Mouse (Mus musculus) left cerebral cortex, adult 18-20 months (tissue): ENCODE data around the gene Plxna3. TPM values are rescaled to one million over a fixed set of nuclear protein-coding genes. Genes with fewer than 3 reads are reported as not detected.

Experiments used
- DNase-seq, 2 experiments: peaks; one replicate each; pipeline ENCODE4 v3.0.0; 2021 to 2022; ENCODE audit warnings: low spot score in 2 of 2, mixed read lengths in 1 of 2
- microRNA-seq, 2 experiments: library from miRNA; unstranded; fragments of <30 nt; microRNA quantifications; one replicate each; pipeline ENCODE4 v1.2.0; 2021
- total RNA-seq, 2 experiments: library from RNA; stranded (reverse); gene quantifications; 2 replicates each; pipeline ENCODE4 v1.2.3; 2021

Gene Plxna3
- total RNA-seq, 2 experiments from 2014 or later = 22.7 to 24.6 TPM

DNA sequence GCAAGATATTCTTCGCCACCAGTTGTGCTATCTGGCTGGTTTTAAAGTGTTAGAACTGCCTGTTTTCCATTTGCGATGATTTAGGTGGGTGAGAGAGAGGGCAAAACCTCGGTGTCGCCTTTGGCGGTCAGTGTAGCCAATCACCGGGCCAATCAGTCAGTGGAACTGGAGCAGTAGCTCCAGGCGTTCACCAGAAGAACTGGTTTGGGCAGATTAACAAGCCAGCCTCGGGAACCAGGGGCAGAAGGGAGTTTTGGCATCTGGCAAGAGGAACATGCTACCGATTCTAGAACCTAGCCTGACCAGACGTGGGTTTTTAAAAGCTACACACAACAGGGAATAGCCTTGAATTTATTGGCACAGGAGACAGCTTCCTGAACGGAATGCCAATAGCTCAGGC is 30.3 kb downstream of the Plxna3 start:
- DNase-seq = no peak

DNA sequence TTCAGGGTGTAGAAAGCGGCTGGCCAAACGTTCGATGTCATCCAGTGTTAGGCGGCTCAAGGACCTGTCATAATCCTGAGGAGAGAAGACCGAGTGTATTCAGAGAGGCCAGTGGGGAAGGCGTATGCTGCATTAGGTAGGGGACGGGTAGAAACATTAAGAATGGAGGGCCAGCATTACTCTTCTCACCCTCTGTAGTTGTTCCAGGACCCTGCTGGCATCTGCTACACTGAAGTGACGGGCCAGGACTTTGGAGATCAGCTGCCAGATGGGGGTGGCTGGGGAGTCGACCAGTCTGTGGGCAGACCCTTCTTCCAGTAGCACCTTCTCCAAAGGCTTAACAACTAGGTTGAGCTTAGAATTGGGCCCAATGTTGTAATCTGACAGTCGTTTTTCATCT is 38.6 kb downstream of the Plxna3 start:
- no peak for DNase-seq

DNA sequence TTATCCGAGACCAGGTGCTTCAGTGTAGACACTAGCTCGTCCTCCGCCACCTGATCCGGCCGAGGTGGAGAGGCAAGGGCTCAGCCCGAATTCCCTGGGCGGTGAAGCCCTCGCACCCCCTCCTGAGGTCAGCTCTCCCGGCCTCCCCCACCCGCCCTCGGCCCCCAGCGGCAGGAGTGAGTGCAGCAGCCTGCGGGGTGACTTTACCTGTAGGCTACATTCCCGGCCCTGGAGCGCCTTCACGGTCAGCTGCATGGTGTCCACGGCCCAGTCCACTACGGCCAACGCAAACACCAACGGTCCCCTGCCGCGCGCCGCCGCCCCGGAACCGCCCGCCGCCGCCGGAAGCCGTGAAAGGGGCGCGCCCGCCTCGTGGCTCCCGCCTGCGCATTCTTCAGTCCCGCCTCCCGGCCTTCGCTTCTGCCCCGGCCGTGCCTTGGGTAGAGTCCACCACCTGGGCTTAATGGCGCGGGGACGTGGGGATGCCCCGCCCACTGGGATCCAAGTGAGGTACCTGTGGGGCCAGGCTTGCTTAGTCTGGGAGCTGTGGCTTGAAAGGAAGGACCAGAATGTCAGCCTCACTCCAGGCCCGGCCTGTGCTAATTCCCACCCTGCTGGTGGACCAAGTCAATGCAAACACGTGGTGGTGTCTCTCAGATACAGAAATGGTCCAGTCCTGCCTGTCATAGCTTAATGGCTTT is 39.5 kb downstream of the Plxna3 start:
- DNase-seq = peak; percentile 49 to 64

DNA sequence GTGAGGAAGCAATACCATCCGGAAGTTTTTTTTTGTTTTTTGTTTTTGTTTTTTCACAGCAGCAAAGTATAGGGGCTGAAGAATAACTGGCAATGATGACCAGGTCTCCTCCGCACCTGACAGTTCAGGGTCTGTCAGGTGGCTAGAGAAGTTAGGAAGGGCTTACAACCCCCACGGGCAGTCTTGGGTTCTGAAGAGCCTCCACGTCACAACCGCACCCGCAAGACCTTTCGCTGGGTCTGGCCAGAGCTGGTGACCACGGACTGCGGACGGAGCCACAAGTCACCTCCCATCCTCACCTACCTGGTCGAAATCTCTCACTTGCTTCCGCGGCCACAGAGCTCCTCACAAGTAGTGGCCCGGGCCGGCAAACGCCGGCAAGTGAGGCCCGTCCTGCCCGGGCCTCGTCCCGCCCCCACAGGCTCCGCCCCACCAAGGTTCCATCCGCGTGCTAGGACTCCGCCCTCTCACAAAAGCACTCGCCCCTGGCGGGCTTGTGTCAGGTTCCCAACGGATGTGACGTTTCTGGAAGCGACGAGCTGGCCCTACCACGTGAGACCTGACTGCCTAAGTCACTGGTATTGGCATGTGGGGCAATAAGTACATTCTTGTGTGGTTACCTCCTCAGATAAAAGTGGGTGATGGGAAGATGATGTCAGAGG is 44.2 kb downstream of the Plxna3 start, which contains the start of the genes Ubl4a and Slc10a3:
Gene Ubl4a (minus strand): TSS at position 331 of the 662 bp plus-strand sequence.
Gene Slc10a3 (minus strand): TSS at position 462 of the 662 bp plus-strand sequence.
- DNase-seq = peak; percentile 71 to 85

DNA sequence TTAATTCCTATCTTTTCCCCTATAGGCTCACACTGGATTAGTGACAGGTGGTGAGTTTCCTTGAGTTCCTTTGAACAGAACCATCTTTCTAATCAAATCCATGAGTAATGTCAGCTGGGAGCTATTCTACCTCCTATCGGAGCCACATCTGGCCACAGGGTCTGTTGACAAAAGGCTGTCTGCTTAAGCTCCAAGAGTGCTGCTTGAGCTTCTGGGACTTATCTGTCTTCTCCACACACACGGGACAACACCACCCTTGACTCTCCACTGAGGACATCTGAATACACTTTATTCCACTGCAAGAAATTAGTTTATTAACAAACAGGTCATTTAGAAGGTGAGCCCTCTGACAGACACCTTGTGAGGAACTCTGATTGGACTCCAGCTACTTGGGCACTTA is 55.6 kb downstream of the Plxna3 start:
- no peak for DNase-seq

DNA sequence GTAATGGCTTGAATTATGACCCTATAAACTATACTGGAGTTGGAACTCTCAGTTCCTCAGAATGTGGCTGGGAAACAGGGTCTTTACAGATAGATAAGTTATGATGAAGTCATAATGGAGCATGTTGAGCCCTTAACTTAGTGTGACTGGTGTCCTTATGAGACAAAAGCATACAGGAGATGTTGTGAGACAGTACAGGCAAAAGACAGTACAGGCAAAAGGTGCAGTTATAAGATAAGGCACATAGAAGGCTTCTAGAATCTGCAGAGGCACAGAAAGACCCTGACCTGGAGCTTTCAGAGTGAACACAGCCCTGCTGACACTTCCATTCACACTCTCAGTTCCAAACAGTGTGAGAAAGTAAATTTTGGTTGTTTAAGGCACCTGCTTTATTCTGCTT is 59.3 kb downstream of the Plxna3 start:
- DNase-seq = no peak

DNA sequence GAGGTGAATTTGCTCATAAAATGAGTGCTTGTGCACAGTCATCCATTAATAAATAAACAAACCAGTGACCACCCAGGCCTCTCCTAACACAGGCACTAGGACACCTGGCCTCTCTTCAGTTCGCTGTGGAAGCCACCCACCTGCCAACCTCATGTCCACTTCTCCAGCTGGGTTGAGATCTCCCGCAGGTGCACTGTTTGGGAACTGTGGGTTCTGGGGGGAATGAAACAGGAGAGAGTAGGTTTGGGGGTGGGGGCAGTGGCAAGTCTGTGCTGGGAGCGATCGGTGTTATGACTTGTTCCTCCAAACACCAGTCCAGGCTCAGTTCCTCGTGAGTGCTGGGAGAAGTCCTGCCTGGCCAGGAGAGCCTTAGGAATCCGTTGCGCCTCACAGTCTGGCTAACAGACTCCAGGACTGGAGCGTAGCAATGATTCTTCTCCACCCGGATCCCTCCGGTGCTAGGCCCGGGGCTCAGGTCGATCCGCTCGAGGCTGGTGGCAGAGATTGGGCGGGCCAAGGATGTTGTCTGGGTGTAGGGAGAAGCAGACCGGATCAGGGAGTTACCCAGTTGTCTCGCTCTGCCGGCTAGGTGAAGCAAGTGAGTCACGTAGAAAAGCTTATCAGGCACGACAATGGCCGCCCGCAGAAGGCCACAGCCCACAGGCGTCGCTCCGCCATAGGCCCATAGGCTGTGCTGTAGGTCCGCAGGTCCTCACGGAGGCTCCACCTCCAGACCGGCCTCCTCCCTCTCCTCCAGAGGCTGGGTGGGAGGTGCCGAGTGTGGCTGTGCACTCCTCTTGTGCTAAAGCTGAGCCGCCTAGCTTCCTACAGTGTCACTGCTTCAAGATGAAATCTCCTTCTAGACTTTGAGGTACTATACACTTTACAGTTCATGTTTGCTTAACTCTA is 63.9 kb downstream of the Plxna3 start, which contains the start of the genes Fam3a and Ikbkg:
Gene Fam3a (minus strand): TSS at position 738 of the 909 bp plus-strand sequence.
Gene Ikbkg (plus strand): TSS at position 756 of the 909 bp plus-strand sequence.
- peak; percentile 68 to 77 for DNase-seq

Small RNA genes within 50 kb of the gene (microRNA-seq; reads per million reads assigned to microRNA genes)
- 0 to 0.21 reads per million in 2 experiments for gene Mir7092

Other genes with a start within 250 kb of the Plxna3 start
- under 1 TPM; 0.60 to 0.70 TPM for gene Opn1mw, start 201.6 kb upstream of the Plxna3 start, total RNA-seq
- gene Mecp2, start 193.7 kb upstream of the Plxna3 start, total RNA-seq = 10 to 100 TPM; 89.6 to 94.8 TPM
- gene Tex28, start 161.2 kb upstream of the Plxna3 start, total RNA-seq = not detected
- gene Tktl1, start 151.8 kb upstream of the Plxna3 start, total RNA-seq = not detected
- gene Flna, start 79.2 kb upstream of the Plxna3 start, total RNA-seq = 10 to 100 TPM; 44.0 to 49.5 TPM
- gene Emd, start 74.4 kb upstream of the Plxna3 start, total RNA-seq = 10 to 100 TPM; 35.3 to 39.6 TPM
- 100 to 1,000 TPM; 188 to 216 TPM for gene Rpl10, start 58.3 kb upstream of the Plxna3 start, total RNA-seq
- 10 to 100 TPM; 60.4 to 62.5 TPM for gene Taz, start 47.2 kb upstream of the Plxna3 start, total RNA-seq
- 1 to 10 TPM; 3.0 to 3.3 TPM for gene Dnase1l1, start 46.7 kb upstream of the Plxna3 start, total RNA-seq
- 100 to 1,000 TPM; 353 to 362 TPM for gene Atp6ap1, start 32.0 kb upstream of the Plxna3 start, total RNA-seq
- 100 to 1,000 TPM; 611 to 641 TPM for gene Gdi1, start 24.1 kb upstream of the Plxna3 start, total RNA-seq
- 10 to 100 TPM; 26.5 to 26.8 TPM for gene Fam50a, start 16.0 kb upstream of the Plxna3 start, total RNA-seq
- gene Lage3, start 24.6 kb downstream of the Plxna3 start, total RNA-seq = 10 to 100 TPM; 20.5 to 23.9 TPM
- gene Ubl4a, start 44.2 kb downstream of the Plxna3 start, total RNA-seq = 10 to 100 TPM; 68.3 to 71.6 TPM
- 1 to 10 TPM; 2.7 to 3.4 TPM for gene Slc10a3, start 44.3 kb downstream of the Plxna3 start, total RNA-seq
- 10 to 100 TPM; 18.2 to 19.7 TPM for gene Fam3a, start 64.2 kb downstream of the Plxna3 start, total RNA-seq
- 10 to 100 TPM; 41.3 to 45.7 TPM for gene Ikbkg, start 64.2 kb downstream of the Plxna3 start, total RNA-seq
- gene G6pdx, start 100.1 kb downstream of the Plxna3 start, total RNA-seq = 10 to 100 TPM; 28.3 to 37.7 TPM
- gene Gm6880, start 152.3 kb downstream of the Plxna3 start, total RNA-seq = not detected
- not detected for gene Olfr1326-ps1, start 245.8 kb downstream of the Plxna3 start, total RNA-seq